Mouse (Mus musculus): Measurements from ENCODE around the gene Abcd3.

- TF ChIP-seq CTCF (IDR thresholded peaks at IDR 0.05; ENCODE audit: low read depth) = no peak
- TF ChIP-seq EP300 (optimal IDR thresholded peaks at IDR 0.05) = no peak
Measured at GRCm38 (mm10) chr3:121824319-121824718, 9.2 kb upstream of the Abcd3 start.

All from stomach, postnatal 0 days (tissue).